Mouse (Mus musculus): ENCODE results near the gene Pkd1l2.

GRCm38 (mm10) chr8:117109018-117109711, 26.9 kb upstream of the Pkd1l2 start:
- TF ChIP-seq CTCF (conservative IDR thresholded peaks at IDR 0.05; ENCODE audit: low read length) (peak; percentile 88), NANOG (IDR thresholded peaks at IDR 0.05; ENCODE audit: borderline replicate concordance, low read length) (no peak), POU5F1 (IDR thresholded peaks at IDR 0.05; ENCODE audit: borderline replicate concordance, low read length) (no peak)
